Mouse (Mus musculus) neural tube, postnatal 0 days (tissue): ENCODE results near the gene Scml4. TPM values are rescaled to one million over a fixed set of nuclear protein-coding genes. Genes with fewer than 3 reads are reported as not detected.

Source experiments
- polyA plus RNA-seq: library from polyadenylated mRNA; unstranded; fragments of >200 nt; fragmentation: Nextera tagmentation; extraction: Ambion mirVana; gene quantifications from 2 replicates; pipeline ENCODE4 v1.2.1, GENCODE M21; 2015

Gene Scml4
- polyA plus RNA-seq = 4.8 and 6.1 TPM in 2 replicates

GRCm38 (mm10) chr10:42860159-42860911 is at the start of gene Scml4:
Scml4 (plus strand) TSS chr10:42860370.

Other genes with a start within 250 kb of the Scml4 start
- gene Sec63, start 98.9 kb upstream of the Scml4 start, polyA plus RNA-seq = 14.2 and 14.7 TPM in 2 replicates